Mouse (Mus musculus): ENCODE results near the gene Boc.

DNA sequence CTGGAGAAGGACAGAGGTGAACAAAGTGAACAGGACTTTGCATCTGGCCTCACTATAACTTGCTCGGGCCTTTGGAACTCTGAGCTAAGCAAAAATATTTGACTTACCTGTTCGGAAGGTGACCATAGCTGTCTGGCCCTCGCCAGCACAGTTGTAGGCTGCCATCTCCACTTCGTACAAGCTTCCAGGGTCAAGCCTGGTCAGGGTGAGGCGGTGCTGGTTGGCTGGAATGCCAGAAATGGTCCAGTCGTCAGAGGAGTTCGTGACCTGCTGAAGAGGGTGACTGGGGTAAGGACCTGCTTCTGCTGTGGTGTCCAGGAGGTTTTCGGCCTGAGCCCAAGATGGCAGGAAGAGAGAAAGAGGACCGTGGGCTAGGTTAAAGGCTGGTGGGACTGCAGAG is 66.0 kb downstream of the Boc start:
- no peak for TF ChIP-seq POLR2A (IDR thresholded peaks at IDR 0.05; ENCODE audit: extremely low read depth, insufficient read depth, low read length)
- TF ChIP-seq CTCF (IDR thresholded peaks at IDR 0.05; ENCODE audit: extremely low read depth, insufficient read depth, low read length) = no peak
